Mouse (Mus musculus) inflammation-experienced regulatory T-cells (primary cell): ENCODE measurements around the gene Ccdc89. TPM values are rescaled to one million over a fixed set of nuclear protein-coding genes. Genes with fewer than 3 reads are reported as not detected.

Experiments
- polyA plus RNA-seq, 2 experiments: library from polyadenylated mRNA; unstranded; fragments of 100-300 nt; shearing (Covaris generic); gene quantifications; one replicate each; pipeline ENCODE4 v1.2.1; 2017

Ccdc89 gene
- under 1 TPM in 1 of 2 experiments, not detected in 1; 0.12 TPM for polyA plus RNA-seq

GRCm38 (mm10) chr7:90426020-90427001 lies at the start of gene Ccdc89:
Gene Ccdc89 (plus strand): TSS chr7:90426577.

GRCm38 (mm10) chr7:90442518-90443080 lies 16.2 kb downstream of the Ccdc89 start, which contains the start of gene Crebzf:
Gene Crebzf (plus strand): TSS chr7:90442729.

DNA sequence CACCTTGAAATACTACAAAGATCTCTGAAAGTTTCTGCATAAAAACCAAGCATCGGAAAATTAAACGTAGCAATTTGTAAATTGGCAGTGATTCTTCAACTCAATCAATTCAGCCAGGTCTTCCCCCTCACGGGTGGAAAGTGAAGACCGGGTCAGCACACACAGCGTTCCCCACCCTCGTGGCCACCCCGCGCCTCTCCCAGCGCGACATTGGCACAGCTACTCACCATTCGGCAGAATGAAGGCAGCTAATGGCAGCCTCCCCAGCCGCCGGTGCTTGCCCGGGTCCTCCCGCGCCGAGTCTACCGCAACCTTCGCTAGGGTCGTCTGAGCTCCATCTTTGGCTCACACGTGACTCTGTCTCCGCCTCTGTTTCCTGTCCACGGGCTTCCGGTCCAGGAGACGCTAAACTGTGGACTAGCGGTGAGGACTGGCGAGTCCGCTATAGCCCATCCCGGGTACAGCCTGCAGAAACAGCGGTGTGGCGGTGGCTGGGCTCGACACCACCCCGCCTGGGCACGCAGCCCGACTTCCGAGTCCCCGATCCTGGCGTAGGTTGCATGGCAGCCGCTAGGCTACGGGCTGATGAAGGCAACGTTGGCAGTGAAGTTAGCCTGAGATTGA lies 30.6 kb downstream of the Ccdc89 start, which contains the start of gene Tmem126a:
TSS of gene Tmem126a (minus strand) at position 385 of the 624 bp plus-strand sequence.

DNA sequence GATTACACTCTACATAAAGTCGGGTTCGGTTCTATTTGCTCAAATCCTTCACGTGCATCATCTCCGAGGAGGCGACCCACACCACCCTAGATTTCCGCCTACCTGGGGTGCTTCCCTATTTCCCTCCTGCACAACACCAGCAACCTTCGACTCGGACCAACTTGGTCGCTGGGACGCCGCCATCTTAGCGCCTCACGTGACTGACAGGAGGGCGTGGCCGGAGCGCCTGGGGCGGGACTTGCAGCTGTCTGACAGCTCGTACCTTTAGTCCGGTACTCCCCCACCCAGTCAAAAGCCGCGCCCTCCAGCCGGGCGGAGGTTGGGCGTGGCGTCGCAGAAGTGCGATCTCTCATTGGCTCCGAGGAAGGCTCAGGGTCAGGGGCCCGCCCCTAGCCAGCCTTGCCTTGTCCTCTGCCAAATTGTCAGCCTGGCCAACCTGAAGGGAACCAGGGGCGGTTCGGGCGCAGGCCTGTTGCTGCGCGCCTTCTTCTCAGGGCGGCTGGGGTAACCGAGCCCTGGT lies 49.5 kb downstream of the Ccdc89 start, which contains the start of gene Tmem126b:
TSS of gene Tmem126b (minus strand) at position 209 of the 520 bp plus-strand sequence.

GRCm38 (mm10) chr7:90476313-90477245 lies 50.2 kb downstream of the Ccdc89 start, which contains the start of gene Dlg2:
Gene Dlg2 (plus strand): TSS chr7:90476672.

Other genes starting within 250 kb of the Ccdc89 start
- 1 to 10 TPM in 1 of 2 experiments, under 1 TPM in 1; 0.43 to 2.4 TPM for gene Ccdc83, start 160.8 kb upstream of the Ccdc89 start, polyA plus RNA-seq
- 10 to 100 TPM; 61.6 to 76.8 TPM for gene Sytl2, start 124.3 kb upstream of the Ccdc89 start, polyA plus RNA-seq
- gene Crebzf, start 16.2 kb downstream of the Ccdc89 start, polyA plus RNA-seq: 100 to 1,000 TPM; 125 to 188 TPM
- 10 to 100 TPM; 70.4 to 84.0 TPM for gene Tmem126a, start 30.7 kb downstream of the Ccdc89 start, polyA plus RNA-seq
- gene Tmem126b, start 49.4 kb downstream of the Ccdc89 start, polyA plus RNA-seq: 10 to 100 TPM; 32.7 to 35.9 TPM
- gene Dlg2, start 50.1 kb downstream of the Ccdc89 start, polyA plus RNA-seq: 1 to 10 TPM in 1 of 2 experiments, under 1 TPM in 1; 0.49 to 4.9 TPM